Mouse (Mus musculus) G1E (cell line): ENCODE data around the gene Adra2c.

Experiments used
- CTCF ChIP-seq: IDR thresholded peaks from 2 replicates; pipeline ENCODE4 v1.5.1; 2012; ENCODE audit warnings: low read depth, low read length, inconsistent platforms, mixed read lengths
- GATA1 ChIP-seq: IDR thresholded peaks from 2 replicates; pipeline ENCODE4 v1.6.1; 2012; ENCODE audit warnings: borderline replicate concordance, low read length, inconsistent platforms, mixed read lengths

- TF ChIP-seq CTCF (no peak), GATA1 (no peak)
Observed at GRCm38 (mm10) chr5:35285281-35285680, 7.2 kb downstream of the Adra2c start.
